Mouse (Mus musculus) lung, embryonic 15.5 days (tissue): ENCODE measurements around the gene Satb1. TPM values are rescaled to one million over a fixed set of nuclear protein-coding genes. Genes with fewer than 3 reads are reported as not detected.
A peak's percentile ranks its signal among the peaks of the same experiment; 100 is the strongest.

ENCODE experiments used
- ATAC-seq: fragments of 200-750 bp; cut with Nextera tagmentation; 2 replicates; pipeline ENCODE4 v1.8.0; 2017; ENCODE audit warnings: moderate number of reproducible peaks, borderline replicate concordance; ENCODE audit not compliant: low FRiP score, low TSS enrichment; ENCODE audit errors: extremely low read depth
- H3K27ac ChIP-seq: fragments of 300-500 bp; sonication (generic); 2 replicates; pipeline ENCODE4 v1.5.1; 2015; ENCODE audit warnings: moderate library complexity, mild to moderate bottlenecking, inconsistent platforms
- H3K27me3 ChIP-seq: fragments of 300-500 bp; sonication (generic); 2 replicates; pipeline ENCODE4 v1.6.1; 2015; ENCODE audit warnings: inconsistent platforms
- H3K36me3 ChIP-seq: fragments of 300-500 bp; sonication (generic); 2 replicates; pipeline ENCODE4 v1.6.1; 2015; ENCODE audit warnings: inconsistent platforms
- H3K4me1 ChIP-seq: fragments of 300-500 bp; sonication (generic); 2 replicates; pipeline ENCODE4 v1.6.1; 2015; ENCODE audit warnings: inconsistent platforms
- H3K4me2 ChIP-seq: fragments of 300-500 bp; sonication (generic); 2 replicates; pipeline ENCODE4 v1.6.1; 2015; ENCODE audit warnings: inconsistent platforms, mild to moderate bottlenecking, moderate library complexity
- H3K4me3 ChIP-seq: fragments of 300-500 bp; sonication (generic); 2 replicates; pipeline ENCODE4 v1.5.1; 2015; ENCODE audit warnings: mild to moderate bottlenecking, inconsistent platforms
- H3K9ac ChIP-seq: fragments of 300-500 bp; sonication (generic); 2 replicates; pipeline ENCODE4 v1.6.1; 2015; ENCODE audit warnings: inconsistent platforms
- H3K9me3 ChIP-seq: fragments of 300-500 bp; sonication (generic); 2 replicates; pipeline ENCODE4 v1.6.1; 2016; ENCODE audit warnings: inconsistent platforms
- WGBS: fragments of 180-500 bp; shearing (Covaris S2); methylation state at CpG from one replicate; pipeline ENCODE4 v1.1.7; 2015; 5-methylcytosine and 5-hydroxymethylcytosine counted together
- polyA plus RNA-seq: library from polyadenylated mRNA; unstranded; fragments of >200 nt; fragmentation: Nextera tagmentation; extraction: Ambion mirVana; gene quantifications from 2 replicates; pipeline ENCODE4 v1.2.1, GENCODE M21; 2015

Satb1 gene
- 8.2 and 12.3 TPM in 2 replicates for polyA plus RNA-seq

DNA sequence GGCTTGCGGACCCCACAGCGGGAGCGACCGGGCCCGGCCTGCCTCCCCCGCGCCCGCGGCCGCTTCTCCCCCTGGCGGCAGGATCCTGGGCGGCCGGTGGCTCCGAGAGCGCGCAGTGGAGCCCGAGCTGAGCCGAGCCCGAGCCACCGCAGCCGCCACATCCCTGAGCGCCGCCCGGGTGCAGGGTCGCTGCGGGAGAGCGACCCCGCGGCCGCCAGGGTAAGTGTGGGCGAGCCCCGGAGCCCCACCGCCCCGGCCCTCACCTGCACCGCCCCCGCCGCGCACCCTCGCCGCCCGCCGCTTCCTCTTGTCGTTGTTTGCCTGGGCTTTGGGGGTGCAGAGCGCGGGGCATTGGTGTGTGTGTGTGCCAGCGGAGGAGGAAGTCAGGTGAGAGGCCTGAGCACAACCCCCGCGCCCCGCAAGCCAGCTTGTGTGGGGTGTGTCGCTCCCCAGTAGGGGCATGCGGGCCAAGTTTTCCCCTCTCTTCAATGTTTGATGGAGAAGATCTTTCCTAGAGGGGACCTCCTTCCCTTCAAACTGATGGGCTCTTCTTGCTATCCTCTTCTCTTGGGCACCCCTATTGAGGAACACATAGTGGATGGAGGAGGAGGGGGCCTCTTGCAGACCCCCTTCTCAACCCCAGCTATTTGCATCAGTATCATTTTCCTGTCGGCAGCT is at the start of gene Satb1:
Gene Satb1 (minus strand): TSS at position 391 of the 678 bp plus-strand sequence.
- peaks cover 15% of the 10 kb centered on the region for H3K4me1 ChIP-seq
- no peaks in the 10 kb centered on the region for H3K36me3 ChIP-seq
- H3K9ac ChIP-seq: peak within 1 kb of the TSS; percentile 41
- peaks cover 71% of the 10 kb centered on the region for H3K27me3 ChIP-seq
- no peaks in the 10 kb centered on the region for H3K9me3 ChIP-seq
- no peak within 1 kb of the TSS for H3K27ac ChIP-seq
- ATAC-seq: peak; percentile 92
- under 1% methylated on average over 50 of the region's 52 CpGs for whole genome bisulfite sequencing
- peak within 1 kb of the TSS; percentile 99 for H3K4me2 ChIP-seq
- H3K4me3 ChIP-seq: peak within 1 kb of the TSS; percentile 66

DNA sequence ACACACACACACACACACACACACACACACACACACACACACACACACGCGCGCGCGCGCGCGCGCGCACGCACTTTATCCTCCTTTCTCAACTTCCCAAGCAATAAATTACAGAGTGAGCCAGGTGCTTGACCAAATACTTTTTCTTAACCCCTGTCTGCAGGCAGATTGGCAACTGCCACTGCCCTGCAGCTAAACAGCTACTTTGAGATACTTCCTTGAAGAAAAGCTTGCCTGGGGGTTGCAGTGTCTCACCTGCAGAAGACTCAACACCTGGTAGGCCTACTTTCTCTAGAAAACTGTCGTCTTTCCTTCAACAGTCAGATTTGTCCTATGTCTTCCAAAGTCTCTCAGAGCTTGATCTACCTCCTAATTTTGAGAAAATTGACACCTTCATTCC is 49.5 kb upstream of the Satb1 start:
- ATAC-seq: no peak
- H3K27ac ChIP-seq: no peak overlapping the region
- H3K9ac ChIP-seq: no peak overlapping the region
- H3K4me1 ChIP-seq: no peaks in the 10 kb centered on the region
- no peaks in the 10 kb centered on the region for H3K27me3 ChIP-seq
- H3K36me3 ChIP-seq: no peaks in the 10 kb centered on the region
- no peak overlapping the region for H3K4me2 ChIP-seq
- H3K9me3 ChIP-seq: no peaks in the 10 kb centered on the region
- H3K4me3 ChIP-seq: no peak overlapping the region
- WGBS: 94% methylated on average over 9 of the region's 12 CpGs

DNA sequence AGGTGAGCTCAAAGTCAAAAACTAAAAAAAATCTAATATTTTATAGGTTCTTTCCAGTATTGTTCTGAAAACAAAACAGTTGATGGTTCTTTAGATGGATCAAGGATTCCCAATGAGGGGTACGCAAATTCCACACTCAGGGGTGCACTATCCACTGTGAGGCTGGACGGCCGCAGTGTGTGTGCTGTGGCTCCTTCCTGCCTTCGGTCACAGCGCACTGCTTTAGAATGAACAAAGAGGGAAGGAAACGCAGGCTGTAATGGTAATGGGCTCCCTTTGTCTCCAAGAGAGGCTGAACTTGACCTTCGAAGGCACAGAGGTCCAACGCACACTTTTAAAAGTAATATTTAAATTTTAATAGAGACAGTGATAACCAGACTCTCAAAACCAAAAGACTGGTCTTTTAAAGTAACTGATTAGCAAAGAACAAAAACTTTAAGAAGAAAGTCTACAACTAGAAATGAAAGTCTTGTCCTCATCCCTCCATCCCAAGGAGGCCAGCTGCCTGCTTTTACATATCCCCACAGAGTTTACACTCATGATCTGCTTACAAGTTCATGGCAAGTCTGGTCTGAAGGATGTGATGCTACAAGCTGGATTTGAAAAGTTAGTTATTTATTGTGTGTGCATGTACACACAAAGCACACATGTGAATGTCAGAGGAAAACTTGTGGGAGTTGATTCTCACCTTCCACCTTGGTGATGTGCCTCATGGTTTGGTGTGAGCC is 48.0 kb upstream of the Satb1 start:
- H3K9me3 ChIP-seq: no peaks in the 10 kb centered on the region
- no peak for ATAC-seq
- H3K4me1 ChIP-seq: no peaks in the 10 kb centered on the region
- no peak overlapping the region for H3K4me3 ChIP-seq
- no peak overlapping the region for H3K4me2 ChIP-seq
- no peaks in the 10 kb centered on the region for H3K36me3 ChIP-seq
- H3K9ac ChIP-seq: no peak overlapping the region
- WGBS: 82% methylated on average over 8 of the region's 8 CpGs
- H3K27me3 ChIP-seq: no peaks in the 10 kb centered on the region
- no peak overlapping the region for H3K27ac ChIP-seq

DNA sequence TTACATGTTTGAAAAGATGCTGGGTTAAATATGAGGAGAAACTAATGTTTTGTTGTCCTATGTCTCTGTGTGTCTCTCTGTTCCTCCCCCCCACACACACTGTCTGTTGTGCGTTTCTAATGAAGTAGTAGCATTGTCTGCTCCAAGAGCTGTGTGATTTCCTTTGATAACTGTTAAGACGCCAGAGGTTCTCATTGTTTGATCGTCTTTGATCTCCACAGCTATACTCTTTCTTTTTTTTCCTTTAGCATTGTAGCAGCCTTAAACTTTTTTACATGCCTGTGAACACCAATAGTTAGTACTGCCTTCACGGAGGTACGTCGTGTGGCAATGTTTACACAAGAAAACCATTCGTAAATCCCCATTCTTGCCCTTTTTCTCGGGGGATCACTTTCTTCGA is 47.1 kb upstream of the Satb1 start:
- Histone ChIP-seq H3K27me3 (no peaks in the 10 kb centered on the region), H3K4me1 (no peaks in the 10 kb centered on the region), H3K4me2 (no peak overlapping the region), H3K9ac (no peak overlapping the region), H3K36me3 (no peaks in the 10 kb centered on the region), H3K27ac (no peak overlapping the region), H3K9me3 (no peaks in the 10 kb centered on the region), H3K4me3 (no peak overlapping the region)
- 27% methylated on average over 9 of the region's 9 CpGs for whole genome bisulfite sequencing
- no peak for ATAC-seq

DNA sequence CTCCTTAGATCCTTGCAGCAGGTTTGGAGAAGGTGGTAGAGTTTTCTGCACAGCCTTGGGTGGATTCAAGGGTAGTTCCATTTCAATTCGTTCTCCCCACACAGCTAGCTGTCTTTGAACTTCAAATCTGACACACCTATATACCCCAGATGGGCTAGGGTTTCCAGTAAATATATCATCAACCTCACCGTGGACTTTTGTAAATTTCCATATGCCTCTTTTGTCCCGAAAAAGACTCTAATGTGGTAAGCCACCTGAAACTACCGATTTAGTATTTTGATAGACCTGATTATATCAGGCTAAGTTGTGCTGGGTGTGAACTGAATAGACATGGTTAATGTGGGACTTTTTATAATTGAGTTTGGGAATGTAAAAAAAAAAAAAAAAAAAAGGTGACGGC is 46.6 kb upstream of the Satb1 start:
- Histone ChIP-seq H3K27me3 (no peaks in the 10 kb centered on the region), H3K4me2 (no peak overlapping the region), H3K27ac (no peak overlapping the region), H3K36me3 (no peaks in the 10 kb centered on the region), H3K4me1 (no peaks in the 10 kb centered on the region), H3K4me3 (no peak overlapping the region), H3K9me3 (no peaks in the 10 kb centered on the region), H3K9ac (no peak overlapping the region)
- WGBS: 74% methylated on average over 5 of the region's 5 CpGs
- ATAC-seq: no peak

DNA sequence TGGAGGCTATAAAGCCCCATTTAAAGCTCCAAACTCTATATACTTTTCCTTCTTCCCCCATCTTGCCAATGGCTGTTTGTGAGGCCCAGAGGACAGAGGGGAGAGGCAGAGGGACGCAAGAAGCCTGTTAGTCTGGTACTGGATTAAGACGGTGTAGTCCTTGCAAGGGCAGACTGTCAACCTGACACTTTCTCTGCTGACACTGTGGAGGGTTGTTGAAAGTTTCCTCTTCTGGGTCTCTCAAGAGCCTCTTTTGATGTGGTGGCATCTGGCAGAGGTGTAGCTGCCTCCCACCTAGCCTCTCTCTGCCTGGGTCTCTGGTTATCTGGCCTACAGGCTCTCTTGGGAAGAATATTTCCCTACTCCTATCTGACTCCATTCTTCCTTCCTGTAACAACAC is 46.1 kb upstream of the Satb1 start:
- H3K4me1 ChIP-seq: no peaks in the 10 kb centered on the region
- no peak overlapping the region for H3K4me3 ChIP-seq
- no peak for ATAC-seq
- no peak overlapping the region for H3K4me2 ChIP-seq
- no peak overlapping the region for H3K9ac ChIP-seq
- H3K9me3 ChIP-seq: no peaks in the 10 kb centered on the region
- 54% methylated on average over 2 of the region's 2 CpGs for WGBS
- H3K27me3 ChIP-seq: no peaks in the 10 kb centered on the region
- no peaks in the 10 kb centered on the region for H3K36me3 ChIP-seq
- no peak overlapping the region for H3K27ac ChIP-seq

DNA sequence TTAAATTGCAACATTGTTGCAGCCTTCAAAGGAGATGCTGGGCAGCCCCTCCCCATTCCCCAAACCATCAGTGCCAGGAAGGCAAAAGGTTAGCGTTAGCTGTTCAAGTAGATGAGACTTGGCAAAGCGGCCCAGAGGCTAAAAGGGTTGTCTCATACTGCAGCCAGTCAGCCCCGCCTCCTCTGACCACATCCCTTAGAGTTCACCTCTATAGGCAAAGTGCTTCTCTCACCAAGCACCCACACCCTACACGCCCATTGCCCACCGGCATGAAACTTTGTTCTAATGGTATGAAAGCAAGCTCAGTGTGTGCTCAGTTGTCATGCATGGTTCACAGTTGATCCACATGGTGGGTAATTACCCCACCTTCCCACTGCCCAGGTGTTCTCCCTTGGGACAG is 43.4 kb upstream of the Satb1 start:
- no peak for ATAC-seq
- no peak overlapping the region for H3K9ac ChIP-seq
- H3K27ac ChIP-seq: no peak overlapping the region
- H3K4me3 ChIP-seq: no peak overlapping the region
- no peaks in the 10 kb centered on the region for H3K9me3 ChIP-seq
- WGBS: 82% methylated on average over 5 of the region's 5 CpGs
- H3K27me3 ChIP-seq: no peaks in the 10 kb centered on the region
- no peak overlapping the region for H3K4me2 ChIP-seq
- no peaks in the 10 kb centered on the region for H3K4me1 ChIP-seq
- no peaks in the 10 kb centered on the region for H3K36me3 ChIP-seq

DNA sequence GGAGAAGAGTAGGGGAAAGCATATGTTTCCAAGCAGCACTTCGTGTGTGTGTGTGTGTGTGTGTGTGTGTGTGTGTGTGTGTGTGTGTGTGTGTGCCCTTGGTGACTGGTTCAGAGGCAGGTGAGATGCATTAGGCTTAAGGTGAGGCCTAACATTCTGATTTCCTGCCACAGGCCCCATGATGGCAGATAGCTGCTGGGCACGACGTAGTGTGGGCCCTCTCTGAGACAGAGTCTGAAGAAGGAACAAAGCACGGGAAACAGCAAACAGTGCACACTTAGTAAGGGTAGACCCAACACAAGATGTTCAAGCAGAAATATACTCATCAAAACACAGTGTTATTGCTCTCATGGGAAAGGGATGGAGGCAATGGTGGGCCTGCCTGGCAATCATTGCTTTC is 24.5 kb upstream of the Satb1 start:
- H3K4me1 ChIP-seq: no peaks in the 10 kb centered on the region
- 84% methylated on average over 4 of the region's 4 CpGs for WGBS
- H3K27ac ChIP-seq: no peak overlapping the region
- H3K9ac ChIP-seq: no peak overlapping the region
- H3K36me3 ChIP-seq: no peaks in the 10 kb centered on the region
- no peak for ATAC-seq
- H3K27me3 ChIP-seq: no peaks in the 10 kb centered on the region
- H3K4me3 ChIP-seq: no peak overlapping the region
- no peaks in the 10 kb centered on the region for H3K9me3 ChIP-seq
- H3K4me2 ChIP-seq: no peak overlapping the region

DNA sequence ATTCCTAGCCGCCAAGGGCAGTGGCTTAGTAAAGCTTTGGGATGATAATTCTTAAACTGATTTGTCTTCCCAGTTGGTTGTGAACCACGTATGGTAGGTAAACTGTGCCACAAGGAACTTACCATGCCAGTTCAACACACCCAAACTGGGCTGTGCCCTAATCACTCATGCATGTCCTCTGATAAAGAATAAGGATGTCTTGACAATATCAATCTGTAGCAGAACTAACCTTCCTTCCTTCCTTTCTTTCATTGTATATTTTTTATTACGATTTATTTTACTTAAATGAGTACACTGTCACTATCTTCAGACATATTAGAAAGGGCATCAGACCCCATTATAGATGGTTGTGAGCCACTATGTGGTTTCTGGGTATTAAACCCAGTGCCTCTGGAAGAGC is 23.2 kb upstream of the Satb1 start:
- Histone ChIP-seq H3K4me2 (no peak overlapping the region), H3K9ac (no peak overlapping the region), H3K9me3 (no peaks in the 10 kb centered on the region), H3K27me3 (no peaks in the 10 kb centered on the region), H3K27ac (no peak overlapping the region), H3K36me3 (no peaks in the 10 kb centered on the region), H3K4me3 (no peak overlapping the region), H3K4me1 (no peaks in the 10 kb centered on the region)
- 76% methylated on average over 3 of the region's 3 CpGs for WGBS
- ATAC-seq: no peak

DNA sequence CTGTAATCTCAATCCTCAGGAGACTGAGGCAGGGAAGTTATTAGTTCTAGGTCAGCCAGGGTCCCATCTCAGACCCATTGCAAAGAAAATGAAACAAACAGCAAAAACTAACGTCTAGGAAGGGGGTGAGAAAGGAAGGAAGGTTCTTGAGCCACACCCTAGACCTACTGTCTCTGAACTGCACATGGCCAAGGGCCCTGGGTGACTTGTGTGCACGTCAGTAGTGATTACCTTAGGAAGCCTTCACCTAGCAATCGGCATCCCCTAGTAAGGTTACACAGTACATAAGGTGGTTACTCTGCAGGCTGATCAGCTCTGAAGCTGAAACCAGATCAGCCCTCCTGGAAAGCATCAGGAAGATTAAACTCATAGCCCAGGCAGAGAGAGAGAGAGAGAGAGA is 22.2 kb upstream of the Satb1 start:
- Histone ChIP-seq H3K36me3 (no peaks in the 10 kb centered on the region), H3K9me3 (no peaks in the 10 kb centered on the region), H3K9ac (no peak overlapping the region), H3K27me3 (no peaks in the 10 kb centered on the region), H3K4me1 (no peaks in the 10 kb centered on the region), H3K4me3 (no peak overlapping the region), H3K4me2 (no peak overlapping the region), H3K27ac (no peak overlapping the region)
- 70% methylated on average over 3 of the region's 3 CpGs for WGBS
- no peak for ATAC-seq

DNA sequence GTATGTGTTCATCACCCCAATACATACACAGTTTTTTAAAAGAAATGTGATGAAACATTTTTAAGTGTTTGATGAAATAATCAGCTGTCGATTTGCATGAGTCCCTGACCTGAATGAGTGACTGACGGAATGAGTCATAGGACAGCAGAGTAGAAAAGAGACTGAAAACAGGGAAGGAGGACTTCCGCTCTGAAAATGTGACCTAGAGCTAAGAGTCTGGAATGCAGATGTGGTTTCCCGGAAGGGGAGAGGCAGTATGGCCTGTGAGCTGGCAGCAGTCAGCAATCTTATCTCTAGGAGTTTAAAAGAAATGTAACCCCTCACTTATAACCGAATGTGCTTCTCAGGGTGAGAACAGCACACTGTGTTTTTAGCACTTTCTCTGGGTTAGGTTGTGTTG is 20.9 kb upstream of the Satb1 start:
- H3K27ac ChIP-seq: no peak overlapping the region
- H3K4me3 ChIP-seq: no peak overlapping the region
- 54% methylated on average over 5 of the region's 5 CpGs for WGBS
- ATAC-seq: no peak
- no peak overlapping the region for H3K4me2 ChIP-seq
- H3K9ac ChIP-seq: no peak overlapping the region
- no peaks in the 10 kb centered on the region for H3K9me3 ChIP-seq
- H3K36me3 ChIP-seq: no peaks in the 10 kb centered on the region
- no peaks in the 10 kb centered on the region for H3K4me1 ChIP-seq
- H3K27me3 ChIP-seq: no peaks in the 10 kb centered on the region

DNA sequence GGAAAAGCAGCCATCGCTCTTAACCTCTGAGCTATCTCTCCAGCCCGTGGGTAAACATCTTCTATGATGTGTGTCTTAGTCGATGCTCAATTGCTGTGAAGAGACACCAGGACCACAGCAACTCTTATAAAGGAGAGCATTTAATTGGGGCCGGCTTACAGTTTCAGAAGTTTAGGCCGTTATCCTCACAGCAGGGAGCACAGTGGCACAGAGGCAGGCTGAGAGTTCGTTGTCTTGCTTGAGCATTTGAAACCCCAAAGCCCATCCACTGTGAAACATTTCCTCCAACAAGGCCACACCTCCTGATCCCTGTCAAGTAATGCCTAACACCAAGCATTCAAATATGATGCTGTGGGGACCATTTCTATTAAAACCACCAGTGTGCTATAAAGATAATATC is 7.5 kb upstream of the Satb1 start:
- Histone ChIP-seq H3K4me2 (no peak overlapping the region), H3K9ac (no peak overlapping the region), H3K4me3 (no peak overlapping the region), H3K9me3 (no peaks in the 10 kb centered on the region), H3K27me3 (peaks cover 9% of the 10 kb centered on the region; the same call in 1 of the 2 replicates), H3K27ac (no peak overlapping the region), H3K36me3 (no peaks in the 10 kb centered on the region), H3K4me1 (no peaks in the 10 kb centered on the region)
- 72% methylated on average over 6 of the region's 6 CpGs for WGBS
- no peak for ATAC-seq
